22 mouse cellular contexts compared by ENCODE assay signal in genomic region chr19:44696059-44696712, GRCm38 (mm10). TPM values are rescaled to one million over a fixed set of nuclear protein-coding genes. Genes with fewer than 3 reads are reported as not detected.
DNase-seq lines count a peak whose midpoint lies in the region; ATAC-seq and TF ChIP-seq lines count a peak whose summit lies in the region.
"Had no signal": no experiment of that assay in that cellular context is flagged by ENCODE, and none has a peak within 500 bp of the region (broad histone marks: within the 10 kb centered on the region; RNA-seq: fewer than 3 reads in every experiment).

No protein-coding gene starts in this region.

- H3K9me3 ChIP-seq in hindbrain, embryonic 11.5 days (ENCODE audit: control insufficient read depth, low read length), result no peaks in the 10 kb centered on the region
- H3K9me3 ChIP-seq in neural tube, embryonic 12.5 days, result no peaks in the 10 kb centered on the region
- H3K9me3 ChIP-seq: embryonic facial prominence, embryonic 15.5 days; heart, embryonic 13.5 days; limb, embryonic 15.5 days; lung, embryonic 15.5 days had no signal

- peaks cover 15% of the 10 kb centered on the region for H3K4me1 ChIP-seq in hindbrain, embryonic 11.5 days (replicated peaks; ENCODE audit: control insufficient read depth, insufficient read depth, low read length)
- peaks cover 36% of the 10 kb centered on the region for H3K4me1 ChIP-seq in neural tube, embryonic 12.5 days

- H3K27ac ChIP-seq in hindbrain, embryonic 11.5 days (ENCODE audit: low read depth, low read length), result peak overlapping the region; percentile 81
- H3K27ac ChIP-seq in neural tube, embryonic 12.5 days, result peak overlapping the region; percentile 50
- H3K27ac ChIP-seq: embryonic facial prominence, embryonic 15.5 days; heart, embryonic 13.5 days; limb, embryonic 15.5 days; lung, embryonic 15.5 days had no signal

- TF ChIP-seq POLR2A in brain, embryonic 14.5 days (IDR thresholded peaks at IDR 0.05; ENCODE audit: borderline replicate concordance, extremely low read depth, insufficient read depth, insufficient read length, poor library complexity, severe bottlenecking), result no peak

- no peak overlapping the region for H3K4me3 ChIP-seq in hindbrain, embryonic 11.5 days (ENCODE audit: low read depth, low read length)
- H3K4me3 ChIP-seq in neural tube, embryonic 12.5 days, result no peak overlapping the region
- H3K4me3 ChIP-seq: embryonic facial prominence, embryonic 15.5 days; heart, embryonic 13.5 days; limb, embryonic 15.5 days; lung, embryonic 15.5 days had no signal

- peak; percentile 40 for DNase-seq in embryo, embryonic 10 days (ENCODE audit: low spot score)
- no peak for DNase-seq in embryo, embryonic 10.5 days (ENCODE audit: low spot score)
- DNase-seq in brain, embryonic 14.5 days (ENCODE audit: low read depth), result peak; percentile 40
- DNase-seq in hindbrain, embryonic 11.5 days (ENCODE audit: low spot score), result peak; percentile 43
- no peak for DNase-seq in Muller cell, postnatal 12 days (ENCODE audit: inconsistent ontology term)
- DNase-seq in urinary bladder, adult 2 months (ENCODE audit: low spot score), result no peak
- DNase-seq: adrenal gland, postnatal 10 days; cerebellum, postnatal 14 days; kidney, adult 9 months; right cerebral cortex, postnatal 25 days; thymus, adult 18-20 months had no signal

- H3K36me3 ChIP-seq in hindbrain, embryonic 11.5 days (ENCODE audit: control insufficient read depth, insufficient read depth, low read length), result no peaks in the 10 kb centered on the region
- no peaks in the 10 kb centered on the region for H3K36me3 ChIP-seq in neural tube, embryonic 12.5 days
- H3K36me3 ChIP-seq: embryonic facial prominence, embryonic 15.5 days; heart, embryonic 13.5 days; limb, embryonic 15.5 days; lung, embryonic 15.5 days had no signal

- no peak for ATAC-seq in hindbrain, embryonic 11.5 days (ENCODE audit: low FRiP score)
- ATAC-seq in neural tube, embryonic 12.5 days (ENCODE audit: low FRiP score, low read depth), result no peak
- no peak for ATAC-seq in monocyte, adult 5-6 weeks (replicated peaks; ENCODE audit: insufficient number of reproducible peaks, low FRiP score, low TSS enrichment, poor library complexity, severe bottlenecking)

- H3K4me2 ChIP-seq in hindbrain, embryonic 11.5 days (replicated peaks; ENCODE audit: low read depth, low read length), result no peak overlapping the region
- peak overlapping the region; percentile 37 for H3K4me2 ChIP-seq in neural tube, embryonic 12.5 days (replicated peaks)
- H3K4me2 ChIP-seq: embryonic facial prominence, embryonic 15.5 days; heart, embryonic 13.5 days; limb, embryonic 15.5 days; lung, embryonic 15.5 days had no signal

- H3K27me3 ChIP-seq in hindbrain, embryonic 11.5 days (ENCODE audit: control insufficient read depth, insufficient read depth, low read length), result peaks cover 36% of the 10 kb centered on the region
- H3K27me3 ChIP-seq in neural tube, embryonic 12.5 days (replicated peaks), result peaks cover 47% of the 10 kb centered on the region

- TF ChIP-seq CTCF in brain, embryonic 14.5 days (IDR thresholded peaks at IDR 0.05; ENCODE audit: borderline replicate concordance, extremely low read depth, insufficient read depth, insufficient read length), result no peak

- H3K9ac ChIP-seq in hindbrain, embryonic 11.5 days (ENCODE audit: low read depth, low read length), result peak overlapping the region; percentile 43
- H3K9ac ChIP-seq in neural tube, embryonic 12.5 days, result 0 out of 2 replicates have a peak overlapping the region, but pooled peaks have one; percentile 36
- H3K9ac ChIP-seq: embryonic facial prominence, embryonic 15.5 days; heart, embryonic 13.5 days; limb, embryonic 15.5 days; lung, embryonic 15.5 days had no signal

- WGBS in hindbrain, embryonic 11.5 days, result 6% methylated on average over 8 of the region's 8 CpGs
- 7% methylated on average over 8 of the region's 8 CpGs for WGBS in neural tube, embryonic 12.5 days

RNA-seq across cellular contexts. Expression of gene Pax2, which starts 59.7 kb away (rescaled TPM):
- 1.9 and 20.3 TPM in 2 replicates for polyA plus RNA-seq in brain, embryonic 14.5 days (2012; rRNA removed)
- 9.3 and 11.1 TPM in 2 replicates for polyA plus RNA-seq in hindbrain, embryonic 11.5 days (2014; fragmentation: Nextera tagmentation; extraction: Ambion mirVana)
- 21.9 and 23.3 TPM in 2 replicates for polyA plus RNA-seq in neural tube, embryonic 12.5 days (2016; fragmentation: Nextera tagmentation; extraction: Ambion mirVana)
- total RNA-seq in monocyte, adult 5-6 weeks (2017), result not detected in 3 replicates
- polyA plus RNA-seq in urinary bladder, adult 2 months (2012; rRNA removed), result 0.03 TPM in 1 of 2 replicates, not detected in the other
- total RNA-seq: adrenal gland, postnatal 10 days; CH12.LX; gastrocnemius, postnatal 4 days; hematopoietic stem cell, adult 5-6 weeks; megakaryocyte progenitor cell, adult 5-6 weeks; neutrophil, adult 5-6 weeks had no signal
- polyA plus RNA-seq: heart, embryonic 13.5 days; limb, embryonic 15.5 days had no signal

Comparison
In these comparisons a context has a peak if more than half of its experiments do, and no peak if none do; other contexts are left out.
1. DNase-seq: peak in embryo, embryonic 10 days (single experiment), brain, embryonic 14.5 days (single experiment) and hindbrain, embryonic 11.5 days (single experiment); none in embryo, embryonic 10.5 days (single experiment), Muller cell, postnatal 12 days (single experiment) and urinary bladder, adult 2 months (single experiment).